Mouse (Mus musculus) midbrain, embryonic 12.5 days (tissue): Measurements from ENCODE around the gene Olfr305. TPM values are rescaled to one million over a fixed set of nuclear protein-coding genes. Genes with fewer than 3 reads are reported as not detected.
"Not testable (repeated sequence)": the region's sequence is repeated elsewhere in the genome, so short reads cannot be mapped to it uniquely, and the experiment has no call there.

ENCODE experiments used
- ATAC-seq: fragments of 200-750 bp; cut with Nextera tagmentation; 2 replicates; pipeline ENCODE4 v1.8.0; 2017; ENCODE audit warnings: low read depth, moderate TSS enrichment, moderate library complexity; ENCODE audit not compliant: low FRiP score
- H3K27ac ChIP-seq: fragments of 300-500 bp; sonication (generic); replicated peaks from 2 replicates; pipeline ENCODE4 v1.5.1; 2016; ENCODE audit warnings: mild to moderate bottlenecking
- H3K27me3 ChIP-seq: fragments of 300-500 bp; sonication (generic); 2 replicates; pipeline ENCODE4 v1.6.1; 2016; ENCODE audit warnings: mild to moderate bottlenecking
- H3K36me3 ChIP-seq: fragments of 300-500 bp; sonication (generic); 2 replicates; pipeline ENCODE4 v1.6.1; 2016
- H3K4me1 ChIP-seq: fragments of 300-500 bp; sonication (generic); 2 replicates; pipeline ENCODE4 v1.6.1; 2016
- H3K4me2 ChIP-seq: fragments of 300-500 bp; sonication (generic); replicated peaks from 2 replicates; pipeline ENCODE4 v1.6.1; 2016; ENCODE audit warnings: mild to moderate bottlenecking, moderate library complexity
- H3K4me3 ChIP-seq: fragments of 300-500 bp; sonication (generic); 2 replicates; pipeline ENCODE4 v1.5.1; 2016; ENCODE audit warnings: mild to moderate bottlenecking
- H3K9ac ChIP-seq: fragments of 300-500 bp; sonication (generic); replicated peaks from 2 replicates; pipeline ENCODE4 v1.6.1; 2016; ENCODE audit warnings: mild to moderate bottlenecking, moderate library complexity
- H3K9me3 ChIP-seq: fragments of 300-500 bp; sonication (generic); 2 replicates; pipeline ENCODE4 v1.6.1; 2016; ENCODE audit warnings: mild to moderate bottlenecking
- whole genome bisulfite sequencing: fragments of 180-500 bp; shearing (Covaris S2); methylation state at CpG from one replicate; pipeline ENCODE4 v1.1.7; 2016; 5-methylcytosine and 5-hydroxymethylcytosine counted together
- polyA plus RNA-seq: library from polyadenylated mRNA; unstranded; fragments of >200 nt; fragmentation: Nextera tagmentation; extraction: Ambion mirVana; gene quantifications from 2 replicates; pipeline ENCODE4 v1.2.1, GENCODE M21; 2016

Olfr305 gene
- not detected in 2 replicates for polyA plus RNA-seq

DNA sequence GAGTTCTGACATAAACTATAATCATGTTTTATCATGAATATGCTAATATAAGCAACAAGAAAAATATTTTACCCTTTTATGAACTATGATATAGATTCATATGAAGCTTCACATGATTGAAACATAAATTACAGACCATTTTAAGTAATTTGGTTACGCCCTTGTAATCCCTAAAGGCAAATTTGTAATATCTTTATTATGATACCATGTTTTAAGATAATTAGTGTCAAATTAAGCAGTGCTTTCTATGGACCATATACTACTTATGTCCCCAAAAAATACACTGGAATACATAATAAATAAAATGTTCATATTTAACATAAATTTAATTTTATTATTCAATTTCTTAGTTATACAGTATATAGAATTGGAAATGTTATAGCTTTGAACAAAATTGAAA is at the start of gene Olfr305:
Gene Olfr305, minus strand, starts transcription at position 101 of the 400 bp plus-strand sequence.
- Histone ChIP-seq H3K4me1 (no peaks in the 10 kb centered on the region), H3K27me3 (no peaks in the 10 kb centered on the region), H3K4me2 (no peak within 1 kb of the TSS), H3K4me3 (no peak within 1 kb of the TSS), H3K27ac (no peak within 1 kb of the TSS), H3K9ac (no peak within 1 kb of the TSS), H3K9me3 (no peaks in the 10 kb centered on the region), H3K36me3 (no peaks in the 10 kb centered on the region)
- no peak for ATAC-seq
- WGBS, result 90% methylated on average over 1 of the region's 1 CpGs

GRCm38 (mm10) chr7:86403546-86403945 is 36.8 kb upstream of the Olfr305 start, which contains the start of gene Olfr301:
Olfr301 (plus strand) TSS chr7:86403846.
- no peaks in the 10 kb centered on the region for H3K36me3 ChIP-seq
- no peak within 1 kb of the TSS for H3K9ac ChIP-seq
- H3K4me2 ChIP-seq, result no peak within 1 kb of the TSS
- WGBS, result 85% methylated on average over 2 of the region's 2 CpGs
- no peaks in the 10 kb centered on the region for H3K4me1 ChIP-seq
- no peaks in the 10 kb centered on the region for H3K27me3 ChIP-seq
- no peak within 1 kb of the TSS for H3K4me3 ChIP-seq
- H3K9me3 ChIP-seq, result no peaks in the 10 kb centered on the region
- no peak within 1 kb of the TSS for H3K27ac ChIP-seq
- ATAC-seq, result no peak

GRCm38 (mm10) chr7:86397689-86398088 is 31.0 kb upstream of the Olfr305 start, which contains the start of gene Olfr303:
Olfr303 (minus strand) TSS chr7:86397789.
- Histone ChIP-seq H3K9me3 (no peaks in the 10 kb centered on the region), H3K36me3 (no peaks in the 10 kb centered on the region), H3K9ac (no peak within 1 kb of the TSS), H3K4me2 (no peak within 1 kb of the TSS), H3K4me1 (no peaks in the 10 kb centered on the region), H3K4me3 (no peak within 1 kb of the TSS), H3K27me3 (no peaks in the 10 kb centered on the region), H3K27ac (no peak within 1 kb of the TSS)
- no peak for ATAC-seq

- WGBS, result 80% methylated on average over 1 of the region's 1 CpGs
- Histone ChIP-seq H3K9me3 (no peaks in the 10 kb centered on the region), H3K36me3 (no peaks in the 10 kb centered on the region), H3K4me2 (no peak within 1 kb of the TSS), H3K9ac (no peak within 1 kb of the TSS), H3K27ac (no peak within 1 kb of the TSS), H3K27me3 (no peaks in the 10 kb centered on the region), H3K4me1 (no peaks in the 10 kb centered on the region), H3K4me3 (no peak within 1 kb of the TSS)
- ATAC-seq, result no peak
Measured at GRCm38 (mm10) chr7:86386558-86386957, 19.8 kb upstream of the Olfr305 start, which contains the start of gene Olfr304. Olfr304 (minus strand) TSS chr7:86386658.

DNA sequence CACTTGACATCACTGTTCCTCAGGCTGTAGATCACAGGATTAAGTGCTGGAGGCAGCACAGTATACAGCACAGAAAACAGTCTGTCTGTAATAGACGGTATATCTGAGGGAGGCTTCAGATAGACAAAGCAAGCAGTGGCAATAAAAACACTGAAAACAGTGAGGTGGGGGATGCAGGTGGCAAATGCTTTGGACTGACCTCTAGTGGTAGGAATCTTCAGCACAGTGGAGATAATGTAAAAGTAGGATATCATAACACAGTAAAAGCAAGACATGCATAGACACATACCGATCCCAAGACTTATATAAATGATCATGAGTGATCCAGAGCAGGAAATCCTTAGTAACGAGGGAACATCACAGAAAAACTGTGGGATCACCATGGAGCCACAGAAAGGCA is 19.0 kb upstream of the Olfr305 start:
- H3K9me3 ChIP-seq, result no peaks in the 10 kb centered on the region
- no peak overlapping the region for H3K9ac ChIP-seq
- no peak overlapping the region for H3K4me2 ChIP-seq
- ATAC-seq, result no peak
- H3K4me3 ChIP-seq, result no peak overlapping the region
- no peaks in the 10 kb centered on the region for H3K27me3 ChIP-seq
- 74% methylated on average over 3 of the region's 3 CpGs for WGBS
- H3K27ac ChIP-seq, result no peak overlapping the region
- no peaks in the 10 kb centered on the region for H3K36me3 ChIP-seq
- H3K4me1 ChIP-seq, result no peaks in the 10 kb centered on the region

GRCm38 (mm10) chr7:86346296-86346695 is 20.4 kb downstream of the Olfr305 start:
- not testable (repeated sequence) for H3K9ac ChIP-seq, H3K27ac ChIP-seq, H3K27me3 ChIP-seq, ATAC-seq, H3K4me2 ChIP-seq, H3K4me3 ChIP-seq, H3K4me1 ChIP-seq, H3K36me3 ChIP-seq, H3K9me3 ChIP-seq
- WGBS, result 86% methylated on average over 9 of the region's 9 CpGs

- no peak for ATAC-seq
- Histone ChIP-seq H3K4me3 (no peak overlapping the region), H3K36me3 (no peaks in the 10 kb centered on the region), H3K4me2 (no peak overlapping the region), H3K27ac (no peak overlapping the region), H3K27me3 (no peaks in the 10 kb centered on the region), H3K4me1 (no peaks in the 10 kb centered on the region), H3K9ac (no peak overlapping the region), H3K9me3 (no peaks in the 10 kb centered on the region)
- 61% methylated on average over 3 of the region's 3 CpGs for WGBS
Measured at GRCm38 (mm10) chr7:86344253-86344652, 22.5 kb downstream of the Olfr305 start.

DNA sequence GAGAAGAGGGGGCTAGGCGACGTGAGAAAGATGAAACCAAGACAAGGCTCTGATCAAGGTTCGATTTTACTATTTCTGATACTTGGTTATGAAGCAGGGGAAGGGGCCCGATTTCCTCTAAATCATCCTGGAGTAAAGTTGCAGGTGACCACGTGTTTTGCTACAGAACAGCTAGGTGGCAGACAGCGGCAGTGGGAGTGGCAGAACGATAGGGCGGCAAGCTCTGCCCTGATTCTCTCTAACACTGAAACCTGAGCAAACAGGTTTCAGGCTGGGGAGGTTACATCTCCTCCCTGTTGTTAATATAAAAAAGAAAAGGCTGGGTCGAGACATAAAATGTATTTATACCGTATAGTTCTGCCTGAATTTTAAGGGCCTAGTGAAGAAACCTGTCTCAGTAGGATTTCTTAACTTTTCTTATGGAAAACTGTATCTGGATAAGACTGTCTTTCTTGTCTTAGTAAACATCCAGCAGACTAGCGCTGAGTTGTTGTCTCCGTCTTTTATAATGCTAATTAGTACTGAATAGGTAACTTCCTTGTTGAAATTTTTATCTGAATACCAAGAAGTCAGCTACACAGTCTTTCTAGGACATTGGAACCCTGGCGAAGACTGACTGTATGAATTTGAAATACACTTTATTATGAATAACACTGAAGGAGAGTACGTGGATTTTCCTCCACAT is 23.7 kb downstream of the Olfr305 start:
- Histone ChIP-seq H3K27me3 (no peaks in the 10 kb centered on the region), H3K4me3 (no peak overlapping the region), H3K9me3 (no peaks in the 10 kb centered on the region), H3K9ac (no peak overlapping the region), H3K36me3 (no peaks in the 10 kb centered on the region), H3K27ac (no peak overlapping the region), H3K4me1 (no peaks in the 10 kb centered on the region), H3K4me2 (no peak overlapping the region)
- no peak for ATAC-seq
- 83% methylated on average over 14 of the region's 14 CpGs for WGBS

- Histone ChIP-seq H3K9ac (no peak within 1 kb of the TSS), H3K27me3 (no peaks in the 10 kb centered on the region)
- ATAC-seq, result no peak
Measured at GRCm38 (mm10) chr7:86337486-86337885, 29.2 kb downstream of the Olfr305 start, which contains the start of gene Olfr307. Olfr307 (minus strand) TSS chr7:86337586.

DNA sequence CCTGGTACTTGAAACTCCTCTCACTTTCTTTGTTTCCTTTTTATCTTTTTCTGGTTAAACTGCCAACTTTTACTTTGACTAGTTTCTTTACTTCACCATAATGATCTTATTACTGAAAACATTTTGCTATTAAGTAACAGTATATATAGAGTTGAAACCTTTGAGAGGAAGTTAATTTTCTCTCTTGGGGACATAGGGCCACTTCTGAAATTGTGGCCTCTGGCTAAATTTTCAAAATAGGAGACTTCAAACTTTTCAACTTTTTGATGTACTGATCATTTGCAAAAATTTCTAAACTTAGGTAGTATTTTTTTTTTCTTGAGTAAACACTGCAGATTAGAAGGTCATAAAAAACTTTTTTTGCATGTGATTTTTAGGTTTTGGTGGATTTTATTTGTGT is 41.2 kb downstream of the Olfr305 start, which contains the start of gene Olfr308:
Gene Olfr308, minus strand, starts transcription at position 101 of the 400 bp plus-strand sequence.
- Histone ChIP-seq H3K9me3 (no peaks in the 10 kb centered on the region), H3K4me1 (no peaks in the 10 kb centered on the region), H3K27me3 (no peaks in the 10 kb centered on the region), H3K9ac (no peak within 1 kb of the TSS), H3K4me2 (no peak within 1 kb of the TSS), H3K36me3 (no peaks in the 10 kb centered on the region), H3K4me3 (no peak within 1 kb of the TSS), H3K27ac (no peak within 1 kb of the TSS)
- ATAC-seq, result no peak

More at GRCm38 (mm10) chr7:86337486-86337885, 29.2 kb downstream of the Olfr305 start, which contains the start of gene Olfr307:
- no peak within 1 kb of the TSS for H3K27ac ChIP-seq
- H3K4me1 ChIP-seq, result no peaks in the 10 kb centered on the region
- 74% methylated on average over 1 of the region's 1 CpGs for WGBS
- no peak within 1 kb of the TSS for H3K4me3 ChIP-seq
- no peaks in the 10 kb centered on the region for H3K36me3 ChIP-seq
- H3K9me3 ChIP-seq, result no peaks in the 10 kb centered on the region
- no peak within 1 kb of the TSS for H3K4me2 ChIP-seq

DNA sequence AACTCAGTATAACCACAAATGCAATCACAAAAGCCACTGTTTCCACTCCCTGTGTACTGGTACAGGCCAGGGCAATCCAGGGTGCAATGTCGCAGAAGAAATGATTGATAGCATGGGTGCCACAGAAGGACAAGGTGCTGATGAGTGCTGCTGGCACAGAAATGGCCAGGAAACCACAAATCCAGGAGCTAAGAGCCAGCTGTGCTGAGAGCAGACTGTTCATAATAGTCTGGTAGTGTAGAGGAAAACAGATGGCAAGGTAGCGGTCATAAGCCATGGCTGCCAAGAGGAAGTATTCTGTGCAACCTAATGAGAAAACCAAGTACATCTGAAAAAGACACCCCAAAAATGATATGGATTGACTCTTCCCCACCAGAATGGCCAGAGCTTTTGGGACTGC is 45.4 kb downstream of the Olfr305 start:
- Histone ChIP-seq H3K27ac (no peak overlapping the region), H3K27me3 (no peaks in the 10 kb centered on the region), H3K36me3 (no peaks in the 10 kb centered on the region), H3K4me1 (no peaks in the 10 kb centered on the region), H3K9me3 (no peaks in the 10 kb centered on the region), H3K4me3 (no peak overlapping the region), H3K9ac (no peak overlapping the region), H3K4me2 (no peak overlapping the region)
- 96% methylated on average over 2 of the region's 2 CpGs for WGBS
- ATAC-seq, result no peak

- no peak for ATAC-seq
- WGBS, result 69% methylated on average over 2 of the region's 2 CpGs
- no peaks in the 10 kb centered on the region for H3K4me1 ChIP-seq
Measured at GRCm38 (mm10) chr7:86313608-86314007, 53.1 kb downstream of the Olfr305 start, which contains the start of gene Olfr309. Olfr309 (minus strand) TSS chr7:86313708.

More at GRCm38 (mm10) chr7:86313608-86314007, 53.1 kb downstream of the Olfr305 start, which contains the start of gene Olfr309:
- no peaks in the 10 kb centered on the region for H3K36me3 ChIP-seq
- no peak within 1 kb of the TSS for H3K27ac ChIP-seq
- no peak within 1 kb of the TSS for H3K4me2 ChIP-seq
- H3K9ac ChIP-seq, result no peak within 1 kb of the TSS
- H3K9me3 ChIP-seq, result no peaks in the 10 kb centered on the region
- H3K27me3 ChIP-seq, result no peaks in the 10 kb centered on the region
- no peak within 1 kb of the TSS for H3K4me3 ChIP-seq
